Mouse (Mus musculus) forebrain, embryonic 12.5 days (tissue): ENCODE measurements around the gene Cep295. TPM values are rescaled to one million over a fixed set of nuclear protein-coding genes. Genes with fewer than 3 reads are reported as not detected.

Experiments used
- ATAC-seq: fragments of 200-750 bp; cut with Nextera tagmentation; 2 replicates; pipeline ENCODE4 v1.8.0; 2017; ENCODE audit warnings: moderate TSS enrichment; ENCODE audit not compliant: low FRiP score
- H3K27ac ChIP-seq: fragments of 300-500 bp; sonication (generic); 2 replicates; pipeline ENCODE4 v1.5.1; 2016; ENCODE audit warnings: mild to moderate bottlenecking
- H3K27me3 ChIP-seq: fragments of 300-500 bp; sonication (generic); 2 replicates; pipeline ENCODE4 v1.6.1; 2016; ENCODE audit warnings: mild to moderate bottlenecking
- H3K36me3 ChIP-seq: fragments of 300-500 bp; sonication (generic); replicated peaks from 2 replicates; pipeline ENCODE4 v1.6.1; 2016; ENCODE audit warnings: mild to moderate bottlenecking
- H3K4me1 ChIP-seq: fragments of 300-500 bp; sonication (generic); 2 replicates; pipeline ENCODE4 v1.6.1; 2016
- H3K4me2 ChIP-seq: fragments of 300-500 bp; sonication (generic); 2 replicates; pipeline ENCODE4 v1.6.1; 2016; ENCODE audit warnings: mild to moderate bottlenecking, moderate library complexity
- H3K4me3 ChIP-seq: fragments of 300-500 bp; sonication (generic); replicated peaks from 2 replicates; pipeline ENCODE4 v1.5.1; 2016; ENCODE audit warnings: mild to moderate bottlenecking
- H3K9ac ChIP-seq: fragments of 300-500 bp; sonication (generic); 2 replicates; pipeline ENCODE4 v1.6.1; 2016; ENCODE audit warnings: mild to moderate bottlenecking
- H3K9me3 ChIP-seq: fragments of 300-500 bp; sonication (generic); 2 replicates; pipeline ENCODE4 v1.6.1; 2016
- WGBS: fragments of 180-500 bp; shearing (Covaris S2); methylation state at CpG from one replicate; pipeline ENCODE4 v1.1.7; 2016; 5-methylcytosine and 5-hydroxymethylcytosine counted together
- microRNA-seq: library from miRNA; unstranded; fragments of <30 nt; microRNA quantifications from one replicate; pipeline ENCODE4, GENCODE M21; 2017
- polyA plus RNA-seq: library from polyadenylated mRNA; unstranded; fragments of >200 nt; fragmentation: Nextera tagmentation; extraction: Ambion mirVana; gene quantifications from 2 replicates; pipeline ENCODE4 v1.2.1, GENCODE M21; 2016

Gene Cep295
- polyA plus RNA-seq, 1 experiment from 2014 or later: 27.2 TPM

GRCm38 (mm10) chr9:15279139-15279648, 78.4 kb downstream of the Cep295 start:
- Histone ChIP-seq H3K9ac (peak overlapping the region; percentile 98), H3K4me2 (peak overlapping the region; percentile 80), H3K36me3 (peaks cover 15% of the 10 kb centered on the region), H3K27me3 (no peaks in the 10 kb centered on the region), H3K4me1 (peaks cover 25% of the 10 kb centered on the region), H3K27ac (peak overlapping the region; percentile 93), H3K4me3 (peak overlapping the region; percentile 96), H3K9me3 (no peaks in the 10 kb centered on the region)
- no peak for ATAC-seq
- 9% methylated on average over 19 of the region's 19 CpGs for WGBS

GRCm38 (mm10) chr9:15278343-15278742, 79.2 kb downstream of the Cep295 start:
- peaks cover 25% of the 10 kb centered on the region for H3K4me1 ChIP-seq
- no peak overlapping the region for H3K4me2 ChIP-seq
- H3K9me3 ChIP-seq: no peaks in the 10 kb centered on the region
- no peaks in the 10 kb centered on the region for H3K27me3 ChIP-seq
- H3K36me3 ChIP-seq: peaks cover 23% of the 10 kb centered on the region
- no peak overlapping the region for H3K27ac ChIP-seq
- 0 out of 2 replicates have a peak overlapping the region, but pooled peaks have one; percentile 12 for H3K9ac ChIP-seq
- WGBS: 89% methylated on average over 3 of the region's 3 CpGs
- H3K4me3 ChIP-seq: no peak overlapping the region
- ATAC-seq: no peak

- H3K9me3 ChIP-seq: no peaks in the 10 kb centered on the region
- H3K27me3 ChIP-seq: no peaks in the 10 kb centered on the region
- 92% methylated on average over 4 of the region's 4 CpGs for WGBS
- peaks cover 25% of the 10 kb centered on the region for H3K4me1 ChIP-seq
- H3K36me3 ChIP-seq: peaks cover 38% of the 10 kb centered on the region
- no peak for ATAC-seq
- H3K27ac ChIP-seq: no peak overlapping the region
- H3K4me2 ChIP-seq: no peak overlapping the region
- H3K9ac ChIP-seq: no peak overlapping the region
- no peak overlapping the region for H3K4me3 ChIP-seq
Measured at GRCm38 (mm10) chr9:15276855-15277254, 80.7 kb downstream of the Cep295 start.

- no peak overlapping the region for H3K4me3 ChIP-seq
- ATAC-seq: no peak
- H3K27me3 ChIP-seq: no peaks in the 10 kb centered on the region
- peaks cover 67% of the 10 kb centered on the region for H3K36me3 ChIP-seq
- 95% methylated on average over 2 of the region's 2 CpGs for WGBS
- H3K9me3 ChIP-seq: no peaks in the 10 kb centered on the region
- peaks cover 13% of the 10 kb centered on the region for H3K4me1 ChIP-seq
- H3K27ac ChIP-seq: no peak overlapping the region
- no peak overlapping the region for H3K9ac ChIP-seq
- H3K4me2 ChIP-seq: no peak overlapping the region
Measured at GRCm38 (mm10) chr9:15273981-15274380, 83.6 kb downstream of the Cep295 start.

Small RNAs within 50 kb of the gene (microRNA-seq; reads per million reads assigned to microRNA genes)
- gene Gm49349 (not detected), gene mmu-mir-7650 (not detected)

Other genes with a start within 250 kb of the Cep295 start
- gene Hephl1, start 245.7 kb downstream of the Cep295 start, polyA plus RNA-seq: not detected in 2 replicates
- 1.1 and 2.5 TPM in 2 replicates for gene Vstm5, start 118.7 kb downstream of the Cep295 start, polyA plus RNA-seq
- gene Med17, start 77.9 kb downstream of the Cep295 start, polyA plus RNA-seq: 44.6 and 49.1 TPM in 2 replicates
- 65.4 and 74.9 TPM in 2 replicates for gene Taf1d, start 51.6 kb downstream of the Cep295 start, polyA plus RNA-seq
- gene 4931406C07Rik, start 51.3 kb downstream of the Cep295 start, polyA plus RNA-seq: 7.0 and 8.9 TPM in 2 replicates
- gene Smco4, start 135.6 kb upstream of the Cep295 start, polyA plus RNA-seq: 1.7 and 2.6 TPM in 2 replicates